Mouse (Mus musculus): ENCODE measurements around the gene Ldb2. TPM values are rescaled to one million over a fixed set of nuclear protein-coding genes. Genes with fewer than 3 reads are reported as not detected.

The Ldb2 gene
- polyA plus RNA-seq, 1 experiment = not detected

DNA sequence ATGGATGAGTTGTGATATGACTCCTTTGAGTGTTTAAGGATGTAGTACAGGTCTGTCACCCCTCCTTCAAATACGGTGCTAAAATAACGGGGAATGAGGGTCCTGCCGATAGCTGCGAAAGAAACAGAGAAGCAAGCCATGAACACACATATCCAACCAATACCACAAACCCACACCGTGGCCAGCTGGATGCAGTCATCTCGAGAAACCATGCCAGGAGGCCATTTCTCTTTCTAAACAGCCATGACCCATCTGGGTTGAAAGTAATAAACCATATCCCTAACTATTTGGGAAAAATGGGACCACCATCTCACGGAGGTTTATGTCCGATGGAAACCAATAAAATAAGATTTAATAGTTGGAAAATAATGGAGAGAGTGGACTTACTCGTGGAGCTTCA lies 257.7 kb downstream of the Ldb2 start:
- TF ChIP-seq EP300 (IDR thresholded peaks at IDR 0.05; ENCODE audit: insufficient read depth, low read depth, low read length) (no peak), POLR2A (IDR thresholded peaks at IDR 0.05; ENCODE audit: insufficient read depth, low read length) (no peak), CTCF (IDR thresholded peaks at IDR 0.05; ENCODE audit: low read depth, low read length) (no peak)
- H3K9me3 ChIP-seq (replicated peaks; ENCODE audit: control insufficient read depth, insufficient read depth, low read length, poor library complexity, severe bottlenecking) = no peaks in the 10 kb centered on the region
- no peak overlapping the region for H3K4me3 ChIP-seq (ENCODE audit: low read depth, low read length)
- H3K9ac ChIP-seq (ENCODE audit: low read depth, poor library complexity, severe bottlenecking) = no peak overlapping the region
- no peak overlapping the region for H3K27ac ChIP-seq (ENCODE audit: insufficient read depth, low read length)
- H3K27me3 ChIP-seq (ENCODE audit: control insufficient read depth, insufficient read depth, low read length, poor library complexity, severe bottlenecking) = no peaks in the 10 kb centered on the region
- no peaks in the 10 kb centered on the region for H3K4me1 ChIP-seq (ENCODE audit: control insufficient read depth, insufficient read depth, low read length)
- no peaks in the 10 kb centered on the region for H3K36me3 ChIP-seq (ENCODE audit: control insufficient read depth, insufficient read depth, low read length, poor library complexity, severe bottlenecking)

DNA sequence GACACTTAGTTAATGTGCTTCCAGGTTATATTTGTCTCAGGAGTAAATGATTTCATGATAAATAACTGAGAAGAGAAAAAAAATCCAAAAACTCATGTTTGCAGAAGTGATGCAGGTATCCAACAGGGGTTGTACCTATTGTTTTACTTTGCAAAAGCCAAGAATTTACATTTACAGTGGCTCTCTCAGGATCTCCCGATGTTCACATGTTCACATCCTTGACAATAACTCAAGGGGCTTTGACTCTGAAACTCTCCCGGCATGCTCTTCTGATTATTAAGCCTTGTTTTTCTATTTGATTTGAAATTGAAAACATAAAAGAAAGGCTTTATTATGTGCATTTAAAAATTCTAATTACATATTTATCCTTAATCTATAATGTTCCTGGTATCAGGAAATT lies 260.8 kb downstream of the Ldb2 start:
- Histone ChIP-seq H3K9me3 (replicated peaks; ENCODE audit: control insufficient read depth, insufficient read depth, low read length, poor library complexity, severe bottlenecking) (no peaks in the 10 kb centered on the region), H3K4me3 (ENCODE audit: low read depth, low read length) (no peak overlapping the region), H3K27me3 (ENCODE audit: control insufficient read depth, insufficient read depth, low read length, poor library complexity, severe bottlenecking) (no peaks in the 10 kb centered on the region), H3K27ac (ENCODE audit: insufficient read depth, low read length) (no peak overlapping the region), H3K9ac (ENCODE audit: low read depth, poor library complexity, severe bottlenecking) (no peak overlapping the region), H3K36me3 (ENCODE audit: control insufficient read depth, insufficient read depth, low read length, poor library complexity, severe bottlenecking) (no peaks in the 10 kb centered on the region), H3K4me1 (ENCODE audit: control insufficient read depth, insufficient read depth, low read length) (no peaks in the 10 kb centered on the region)
- TF ChIP-seq CTCF (IDR thresholded peaks at IDR 0.05; ENCODE audit: low read depth, low read length) (no peak), POLR2A (IDR thresholded peaks at IDR 0.05; ENCODE audit: insufficient read depth, low read length) (no peak), EP300 (IDR thresholded peaks at IDR 0.05; ENCODE audit: insufficient read depth, low read depth, low read length) (no peak)

DNA sequence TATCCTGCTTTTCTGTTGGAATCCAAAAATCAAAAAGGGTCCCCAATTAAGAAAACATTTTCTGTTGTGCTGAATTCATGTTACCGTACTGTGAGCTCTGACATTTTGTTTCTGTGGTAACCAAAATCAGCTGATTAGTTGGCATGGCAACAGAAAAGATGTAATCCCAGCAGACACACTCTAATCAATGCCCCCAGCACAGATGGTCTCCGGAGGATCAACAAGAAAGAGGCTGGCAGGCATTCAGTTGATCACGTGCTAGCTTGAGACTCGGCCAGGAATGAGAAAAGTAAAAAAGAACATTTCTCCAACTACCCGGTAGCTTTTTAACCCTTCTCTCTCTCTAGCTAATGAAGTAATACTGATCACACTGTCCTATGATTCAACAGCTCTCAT lies 261.5 kb downstream of the Ldb2 start:
- H3K36me3 ChIP-seq (ENCODE audit: control insufficient read depth, insufficient read depth, low read length, poor library complexity, severe bottlenecking) = no peaks in the 10 kb centered on the region

DNA sequence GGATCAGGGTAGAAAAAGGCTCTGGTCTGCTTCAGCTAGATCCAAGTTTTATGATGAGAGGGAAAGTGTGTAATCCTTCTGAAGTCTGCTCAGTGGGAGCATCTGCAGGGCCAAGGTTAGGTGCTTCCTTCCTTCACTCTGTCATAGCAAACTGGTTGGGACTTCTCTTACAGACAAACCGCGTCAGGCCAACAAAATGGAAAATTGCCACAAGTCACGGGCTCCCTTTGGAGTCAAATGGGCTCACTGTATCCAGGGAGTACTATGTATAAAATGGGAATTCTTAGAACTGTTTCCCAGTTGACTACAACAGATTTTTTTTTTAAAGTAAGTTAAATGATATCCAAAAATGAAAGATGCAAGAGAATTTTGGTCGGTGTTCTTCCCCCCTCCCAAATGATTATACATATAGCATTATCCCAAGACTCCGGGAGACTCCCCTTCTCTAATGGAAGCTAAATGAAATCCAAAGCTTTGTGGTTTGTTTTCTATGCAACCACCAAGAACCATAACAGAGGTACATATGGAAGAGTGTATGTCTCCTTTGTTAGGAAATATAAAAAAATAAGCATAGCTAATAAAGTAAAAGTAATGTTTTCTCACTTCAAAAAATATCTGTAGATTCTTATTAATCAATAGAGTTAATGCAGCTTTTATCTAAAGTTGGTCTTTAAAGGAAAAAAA lies 262.0 kb downstream of the Ldb2 start:
- Histone ChIP-seq H3K27me3 (ENCODE audit: control insufficient read depth, insufficient read depth, low read length, poor library complexity, severe bottlenecking) (no peaks in the 10 kb centered on the region), H3K9me3 (replicated peaks; ENCODE audit: control insufficient read depth, insufficient read depth, low read length, poor library complexity, severe bottlenecking) (no peaks in the 10 kb centered on the region), H3K4me3 (ENCODE audit: low read depth, low read length) (no peak overlapping the region), H3K36me3 (ENCODE audit: control insufficient read depth, insufficient read depth, low read length, poor library complexity, severe bottlenecking) (no peaks in the 10 kb centered on the region), H3K27ac (ENCODE audit: insufficient read depth, low read length) (no peak overlapping the region), H3K9ac (ENCODE audit: low read depth, poor library complexity, severe bottlenecking) (no peak overlapping the region), H3K4me1 (ENCODE audit: control insufficient read depth, insufficient read depth, low read length) (no peaks in the 10 kb centered on the region)
- TF ChIP-seq POLR2A (IDR thresholded peaks at IDR 0.05; ENCODE audit: insufficient read depth, low read length) (no peak), CTCF (IDR thresholded peaks at IDR 0.05; ENCODE audit: low read depth, low read length) (no peak), EP300 (IDR thresholded peaks at IDR 0.05; ENCODE audit: insufficient read depth, low read depth, low read length) (no peak)

More for the DNA sequence above, 261.5 kb downstream of the Ldb2 start:
- H3K27me3 ChIP-seq (ENCODE audit: control insufficient read depth, insufficient read depth, low read length, poor library complexity, severe bottlenecking) = no peaks in the 10 kb centered on the region
- H3K9ac ChIP-seq (ENCODE audit: low read depth, poor library complexity, severe bottlenecking) = no peak overlapping the region
- H3K4me1 ChIP-seq (ENCODE audit: control insufficient read depth, insufficient read depth, low read length) = no peaks in the 10 kb centered on the region
- no peak for TF ChIP-seq EP300 (IDR thresholded peaks at IDR 0.05; ENCODE audit: insufficient read depth, low read depth, low read length)
- no peak for TF ChIP-seq POLR2A (IDR thresholded peaks at IDR 0.05; ENCODE audit: insufficient read depth, low read length)
- no peak for TF ChIP-seq CTCF (IDR thresholded peaks at IDR 0.05; ENCODE audit: low read depth, low read length)
- no peak overlapping the region for H3K27ac ChIP-seq (ENCODE audit: insufficient read depth, low read length)
- H3K9me3 ChIP-seq (replicated peaks; ENCODE audit: control insufficient read depth, insufficient read depth, low read length, poor library complexity, severe bottlenecking) = no peaks in the 10 kb centered on the region
- H3K4me3 ChIP-seq (ENCODE audit: low read depth, low read length) = no peak overlapping the region

DNA sequence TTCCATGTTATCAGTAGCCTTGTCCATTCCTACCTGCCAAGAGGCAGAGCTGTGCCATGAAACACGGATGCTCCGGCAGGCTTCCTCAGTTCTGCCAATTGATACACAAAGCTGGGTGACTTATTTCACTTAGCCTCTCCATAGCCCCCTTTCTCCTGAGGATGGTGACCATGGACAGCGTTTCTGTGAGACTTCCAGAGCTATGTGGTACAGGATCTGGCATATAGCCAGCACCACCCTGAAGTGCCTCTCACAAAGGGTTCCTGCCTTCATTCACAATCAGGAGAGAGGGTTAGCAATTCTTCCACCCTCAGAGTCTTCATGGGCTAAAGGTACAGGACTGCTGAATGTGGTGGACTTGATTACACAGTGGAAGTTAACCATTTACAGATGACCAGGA lies 270.0 kb downstream of the Ldb2 start:
- Histone ChIP-seq H3K4me1 (ENCODE audit: control insufficient read depth, insufficient read depth, low read length) (no peaks in the 10 kb centered on the region), H3K27me3 (ENCODE audit: control insufficient read depth, insufficient read depth, low read length, poor library complexity, severe bottlenecking) (no peaks in the 10 kb centered on the region), H3K9ac (ENCODE audit: low read depth, poor library complexity, severe bottlenecking) (no peak overlapping the region), H3K27ac (ENCODE audit: insufficient read depth, low read length) (no peak overlapping the region), H3K9me3 (replicated peaks; ENCODE audit: control insufficient read depth, insufficient read depth, low read length, poor library complexity, severe bottlenecking) (no peaks in the 10 kb centered on the region), H3K4me3 (ENCODE audit: low read depth, low read length) (no peak overlapping the region), H3K36me3 (ENCODE audit: control insufficient read depth, insufficient read depth, low read length, poor library complexity, severe bottlenecking) (no peaks in the 10 kb centered on the region)
- TF ChIP-seq POLR2A (IDR thresholded peaks at IDR 0.05; ENCODE audit: insufficient read depth, low read length) (no peak), EP300 (IDR thresholded peaks at IDR 0.05; ENCODE audit: insufficient read depth, low read depth, low read length) (no peak), CTCF (IDR thresholded peaks at IDR 0.05; ENCODE audit: low read depth, low read length) (no peak)

DNA sequence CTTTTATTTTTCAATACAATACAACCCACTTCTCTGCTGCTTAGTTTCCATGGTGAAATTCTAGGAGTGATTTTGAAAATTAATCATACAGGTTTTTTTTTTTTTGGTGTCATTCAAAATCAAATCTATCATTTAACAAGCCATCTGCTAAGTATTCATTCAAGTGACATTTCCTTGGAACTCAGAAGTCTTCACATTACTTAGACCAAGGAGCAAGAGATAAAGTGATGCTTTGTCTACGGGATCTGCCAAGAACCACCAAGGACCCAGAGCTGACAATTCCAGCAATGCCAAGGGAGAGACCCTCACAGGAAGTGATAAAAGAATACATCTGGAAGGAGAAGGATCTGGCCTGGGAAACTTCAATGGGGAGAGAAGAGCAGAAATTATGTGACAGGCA lies 270.5 kb downstream of the Ldb2 start:
- no peaks in the 10 kb centered on the region for H3K36me3 ChIP-seq (ENCODE audit: control insufficient read depth, insufficient read depth, low read length, poor library complexity, severe bottlenecking)

More for the DNA sequence above, 270.5 kb downstream of the Ldb2 start:
- TF ChIP-seq POLR2A (IDR thresholded peaks at IDR 0.05; ENCODE audit: insufficient read depth, low read length) (no peak), EP300 (IDR thresholded peaks at IDR 0.05; ENCODE audit: insufficient read depth, low read depth, low read length) (no peak), CTCF (IDR thresholded peaks at IDR 0.05; ENCODE audit: low read depth, low read length) (no peak)
- Histone ChIP-seq H3K9ac (ENCODE audit: low read depth, poor library complexity, severe bottlenecking) (no peak overlapping the region), H3K4me1 (ENCODE audit: control insufficient read depth, insufficient read depth, low read length) (no peaks in the 10 kb centered on the region), H3K4me3 (ENCODE audit: low read depth, low read length) (no peak overlapping the region), H3K27me3 (ENCODE audit: control insufficient read depth, insufficient read depth, low read length, poor library complexity, severe bottlenecking) (no peaks in the 10 kb centered on the region), H3K27ac (ENCODE audit: insufficient read depth, low read length) (no peak overlapping the region), H3K9me3 (replicated peaks; ENCODE audit: control insufficient read depth, insufficient read depth, low read length, poor library complexity, severe bottlenecking) (no peaks in the 10 kb centered on the region)

Measured in ES-Bruce4 (cell line).